Mouse (Mus musculus) spleen, adult 2 months (tissue): ENCODE data around the gene Clip3.

Experiments
- CTCF ChIP-seq: fragments of 200-500 bp; IDR thresholded peaks from 2 replicates; pipeline ENCODE4 v1.5.1; 2011; ENCODE audit warnings: mild to moderate bottlenecking, inconsistent platforms; ENCODE audit not compliant: insufficient read depth, insufficient read length, insufficient replicate concordance; ENCODE audit errors: extremely low read depth
- POLR2A ChIP-seq: fragments of 200-500 bp; IDR thresholded peaks from 2 replicates; pipeline ENCODE4 v1.6.1; 2011; ENCODE audit warnings: low read depth, low read length, inconsistent platforms

DNA sequence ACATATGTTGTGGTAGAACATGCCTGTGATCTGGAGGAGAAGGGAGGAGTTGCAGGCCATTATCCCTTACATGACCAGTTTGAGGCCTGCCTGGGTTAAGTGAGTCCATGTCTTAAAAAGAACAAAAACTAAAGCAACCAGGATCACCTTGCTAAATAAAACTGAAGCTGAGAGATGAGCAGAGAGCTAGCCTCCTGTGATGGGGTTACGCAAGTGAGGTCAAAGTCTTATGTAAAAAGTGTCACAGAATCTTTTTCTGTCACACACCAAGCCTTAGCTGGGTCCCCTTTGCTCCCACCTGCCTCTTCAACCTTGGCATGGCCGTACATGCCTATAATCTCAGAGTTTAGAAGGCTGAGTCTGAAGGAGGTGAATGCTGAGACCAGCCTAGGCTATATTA lies 29.4 kb downstream of the Clip3 start:
- no peak for TF ChIP-seq CTCF
- no peak for TF ChIP-seq POLR2A
